Mouse (Mus musculus) testis, adult 2 months (tissue): ENCODE measurements around the gene Antxr2. TPM values are rescaled to one million over a fixed set of nuclear protein-coding genes. Genes with fewer than 3 reads are reported as not detected.

ENCODE experiments used
- H3K27ac ChIP-seq: fragments of 200-500 bp; 2 replicates; pipeline ENCODE4 v1.5.1; 2012; ENCODE audit warnings: low read depth, low read length; ENCODE audit not compliant: control insufficient read depth, insufficient read depth
- H3K27me3 ChIP-seq: fragments of 200-500 bp; 2 replicates; pipeline ENCODE4 v1.6.1; 2012; ENCODE audit warnings: mild to moderate bottlenecking, low read length, moderate library complexity; ENCODE audit not compliant: control insufficient read depth, insufficient read depth
- H3K36me3 ChIP-seq: fragments of 200-500 bp; 2 replicates; pipeline ENCODE4 v1.6.1; 2012; ENCODE audit warnings: mild to moderate bottlenecking, low read length; ENCODE audit not compliant: control insufficient read depth, insufficient read depth
- H3K4me1 ChIP-seq: fragments of 200-500 bp; 2 replicates; pipeline ENCODE4 v1.6.1; 2012; ENCODE audit warnings: low read length; ENCODE audit not compliant: control insufficient read depth, insufficient read depth
- H3K4me3 ChIP-seq: fragments of 200-500 bp; 2 replicates; pipeline ENCODE4 v1.5.1; 2012; ENCODE audit warnings: low read depth, mild to moderate bottlenecking, low read length, moderate library complexity, mixed read lengths; ENCODE audit not compliant: control insufficient read depth
- CTCF ChIP-seq: fragments of 200-500 bp; IDR thresholded peaks from 2 replicates; pipeline ENCODE4 v1.5.1; 2012; ENCODE audit warnings: low read depth, mild to moderate bottlenecking, inconsistent platforms, low read length, moderate library complexity; ENCODE audit not compliant: control insufficient read depth, insufficient read depth, insufficient replicate concordance
- POLR2A ChIP-seq: fragments of 200-500 bp; IDR thresholded peaks from 2 replicates; pipeline ENCODE4 v1.6.1; 2012; ENCODE audit warnings: low read depth, mild to moderate bottlenecking, inconsistent platforms, low read length, moderate library complexity; ENCODE audit not compliant: control insufficient read depth
- polyA plus RNA-seq: library from polyadenylated mRNA; depleted of rRNA; stranded (reverse); fragments of >200 nt; gene quantifications from 2 replicates; pipeline ENCODE4 v1.2.3, GENCODE M21; 2012

Antxr2 gene
- polyA plus RNA-seq, 1 experiment = 2.7 TPM

GRCm38 (mm10) chr5:97907482-97907881 lies 123.4 kb downstream of the Antxr2 start:
- Histone ChIP-seq H3K36me3 (no peaks in the 10 kb centered on the region), H3K27me3 (no peaks in the 10 kb centered on the region), H3K4me1 (no peaks in the 10 kb centered on the region), H3K27ac (no peak overlapping the region), H3K4me3 (no peak overlapping the region)
- TF ChIP-seq CTCF (no peak), POLR2A (no peak)

GRCm38 (mm10) chr5:97906537-97907266 lies 124.1 kb downstream of the Antxr2 start:
- H3K27me3 ChIP-seq = no peaks in the 10 kb centered on the region
- no peaks in the 10 kb centered on the region for H3K36me3 ChIP-seq
- no peak overlapping the region for H3K4me3 ChIP-seq
- no peak overlapping the region for H3K27ac ChIP-seq
- TF ChIP-seq POLR2A (no peak), CTCF (no peak)
- H3K4me1 ChIP-seq = no peaks in the 10 kb centered on the region

GRCm38 (mm10) chr5:97905856-97906255 lies 125.0 kb downstream of the Antxr2 start:
- no peaks in the 10 kb centered on the region for H3K4me1 ChIP-seq
- no peak for TF ChIP-seq CTCF
- no peak for TF ChIP-seq POLR2A
- H3K4me3 ChIP-seq = no peak overlapping the region
- no peak overlapping the region for H3K27ac ChIP-seq
- H3K36me3 ChIP-seq = no peaks in the 10 kb centered on the region
- H3K27me3 ChIP-seq = no peaks in the 10 kb centered on the region

DNA sequence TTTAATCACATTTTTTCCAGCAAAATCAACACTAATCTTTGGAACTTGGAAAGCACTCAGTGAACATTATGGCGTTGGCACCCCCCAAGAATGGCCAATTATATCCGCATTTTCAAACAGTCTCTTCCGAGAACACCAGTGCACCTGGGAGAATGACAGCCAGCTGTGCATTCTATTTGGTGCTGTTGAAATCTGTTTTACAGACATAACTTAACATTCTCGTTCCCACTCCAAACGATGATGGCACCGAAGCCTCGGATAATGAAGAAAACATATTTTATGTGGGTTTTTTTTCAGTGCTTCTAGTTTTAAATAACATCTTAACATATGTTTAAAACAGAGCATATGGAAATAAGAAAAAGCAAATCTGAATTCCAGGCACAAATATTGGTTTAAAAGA lies 129.7 kb downstream of the Antxr2 start:
- H3K27ac ChIP-seq = no peak overlapping the region
- no peaks in the 10 kb centered on the region for H3K27me3 ChIP-seq
- no peaks in the 10 kb centered on the region for H3K36me3 ChIP-seq
- TF ChIP-seq POLR2A (no peak), CTCF (no peak)
- no peak overlapping the region for H3K4me3 ChIP-seq
- no peaks in the 10 kb centered on the region for H3K4me1 ChIP-seq

- no peak overlapping the region for H3K4me3 ChIP-seq
- H3K36me3 ChIP-seq = no peaks in the 10 kb centered on the region
- H3K27me3 ChIP-seq = no peaks in the 10 kb centered on the region
- H3K4me1 ChIP-seq = no peaks in the 10 kb centered on the region
- no peak overlapping the region for H3K27ac ChIP-seq
- no peak for TF ChIP-seq CTCF
- TF ChIP-seq POLR2A = no peak
These were observed 131.5 kb downstream of the Antxr2 start for GRCm38 (mm10) chr5:97899321-97899720.

GRCm38 (mm10) chr5:97885427-97885826 lies 145.4 kb downstream of the Antxr2 start:
- Histone ChIP-seq H3K36me3 (no peaks in the 10 kb centered on the region), H3K4me1 (no peaks in the 10 kb centered on the region), H3K27me3 (no peaks in the 10 kb centered on the region), H3K4me3 (no peak overlapping the region), H3K27ac (no peak overlapping the region)
- no peak for TF ChIP-seq POLR2A
- TF ChIP-seq CTCF = no peak

GRCm38 (mm10) chr5:97884110-97884509 lies 146.7 kb downstream of the Antxr2 start:
- Histone ChIP-seq H3K27me3 (no peaks in the 10 kb centered on the region), H3K27ac (no peak overlapping the region), H3K4me3 (no peak overlapping the region), H3K36me3 (no peaks in the 10 kb centered on the region), H3K4me1 (no peaks in the 10 kb centered on the region)
- TF ChIP-seq CTCF (no peak), POLR2A (no peak)
